Mouse (Mus musculus): Measurements from ENCODE around the gene Sit1.
"Not testable (repeated sequence)": the region's sequence is repeated elsewhere in the genome, so short reads cannot be mapped to it uniquely, and the experiment has no call there.

The Sit1 gene

GRCm38 (mm10) chr4:43499407-43500333 is 16.1 kb upstream of the Sit1 start, which contains the start of gene Arhgef39:
Arhgef39 (minus strand) TSS chr4:43499695.
- DNase-seq (ENCODE audit: low read depth): peak; percentile 82

GRCm38 (mm10) chr4:43498983-43499382 is 15.4 kb upstream of the Sit1 start:
- peak; percentile 54 for DNase-seq (ENCODE audit: low read depth)

GRCm38 (mm10) chr4:43497946-43498345 is 14.4 kb upstream of the Sit1 start:
- DNase-seq (ENCODE audit: low read depth): no peak

GRCm38 (mm10) chr4:43497405-43497804 is 13.9 kb upstream of the Sit1 start:
- no peak for DNase-seq (ENCODE audit: low read depth)

- no peak for DNase-seq (ENCODE audit: low read depth)
Measured at GRCm38 (mm10) chr4:43496587-43496986, 13.1 kb upstream of the Sit1 start.

GRCm38 (mm10) chr4:43493846-43494240 is 10.3 kb upstream of the Sit1 start:
- no peak for DNase-seq (ENCODE audit: low read depth)

GRCm38 (mm10) chr4:43493186-43493845 is 9.8 kb upstream of the Sit1 start:
- DNase-seq (ENCODE audit: low read depth): peak; percentile 88

- DNase-seq (ENCODE audit: low read depth): peak; percentile 91
Measured at GRCm38 (mm10) chr4:43492821-43493185, 9.3 kb upstream of the Sit1 start, which contains the start of gene Ccdc107. Ccdc107 (plus strand) TSS chr4:43492900.

- no peak for DNase-seq (ENCODE audit: low read depth)
Measured at GRCm38 (mm10) chr4:43492101-43492820, 8.7 kb upstream of the Sit1 start.

- DNase-seq (ENCODE audit: low read depth): peak; percentile 63
Measured at GRCm38 (mm10) chr4:43490801-43491200, 7.3 kb upstream of the Sit1 start.

GRCm38 (mm10) chr4:43489611-43490010 is 6.1 kb upstream of the Sit1 start:
- no peak for DNase-seq (ENCODE audit: low read depth)

- DNase-seq (ENCODE audit: low read depth): not testable (repeated sequence)
Measured at GRCm38 (mm10) chr4:43485666-43486065, 2.1 kb upstream of the Sit1 start.

- no peak for DNase-seq (ENCODE audit: low read depth)
Measured at GRCm38 (mm10) chr4:43482591-43482990, 943 bp downstream of the Sit1 start.

- DNase-seq (ENCODE audit: low read depth): no peak
Measured at GRCm38 (mm10) chr4:43481894-43482456, 1.6 kb downstream of the Sit1 start.

GRCm38 (mm10) chr4:43480985-43481384 is 2.5 kb downstream of the Sit1 start:
- no peak for DNase-seq (ENCODE audit: low read depth)

GRCm38 (mm10) chr4:43478906-43479832 is 4.4 kb downstream of the Sit1 start:
- peak; percentile 68 for DNase-seq (ENCODE audit: low read depth)

- no peak for DNase-seq (ENCODE audit: low read depth)
Measured at GRCm38 (mm10) chr4:43478534-43478858, 5.0 kb downstream of the Sit1 start.

GRCm38 (mm10) chr4:43477857-43478533 is 5.5 kb downstream of the Sit1 start:
- DNase-seq (ENCODE audit: low read depth): peak; percentile 91

GRCm38 (mm10) chr4:43476604-43477003 is 6.9 kb downstream of the Sit1 start:
- no peak for DNase-seq (ENCODE audit: low read depth)

GRCm38 (mm10) chr4:43473636-43474035 is 9.9 kb downstream of the Sit1 start:
- DNase-seq (ENCODE audit: low read depth): no peak

- no peak for DNase-seq (ENCODE audit: low read depth)
Measured at GRCm38 (mm10) chr4:43470301-43470700, 13.2 kb downstream of the Sit1 start.
